Mouse (Mus musculus): ENCODE data around the gene Fam227b.

Gene Fam227b

DNA sequence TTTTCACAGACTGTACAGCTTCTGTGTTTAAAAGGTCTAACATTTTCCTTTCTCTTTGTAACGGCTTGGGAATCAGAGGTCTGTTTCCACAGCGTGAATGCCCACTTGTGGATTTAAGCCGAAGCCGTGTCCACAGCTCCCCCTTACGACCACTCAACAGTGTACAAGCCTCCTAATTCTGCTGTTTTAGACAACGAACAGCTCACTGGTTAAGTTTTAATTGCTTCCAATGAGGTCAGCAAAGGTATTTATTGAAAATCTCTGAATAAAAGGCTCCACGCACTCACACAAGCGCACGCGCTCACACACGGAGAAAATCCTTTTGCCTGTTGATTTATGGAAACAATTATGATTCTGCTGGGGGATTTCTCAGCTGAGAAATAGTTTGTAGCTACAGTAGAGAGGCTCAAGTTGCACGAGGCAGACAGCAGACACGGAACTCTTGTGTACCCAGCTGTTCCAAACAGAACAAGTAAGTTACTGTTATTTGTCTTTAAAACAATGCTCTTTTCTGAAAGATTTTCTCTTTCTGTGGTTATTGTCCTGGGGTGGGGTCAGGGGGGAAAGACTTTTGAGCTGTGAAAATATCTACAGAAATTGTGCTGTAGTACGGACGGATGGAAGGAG is 117.3 kb downstream of the Fam227b start, which contains the start of gene Fgf7:
TSS of gene Fgf7 (plus strand) at position 280 of the 627 bp plus-strand sequence.
- H3K27me3 ChIP-seq (ENCODE audit: insufficient read depth, low read length) = no peaks in the 10 kb centered on the region
- no peak within 1 kb of the TSS for H3K4me3 ChIP-seq (replicated peaks; ENCODE audit: low read length)
- TF ChIP-seq CTCF (conservative IDR thresholded peaks at IDR 0.05; ENCODE audit: low read length) (no peak), POU5F1 (IDR thresholded peaks at IDR 0.05; ENCODE audit: borderline replicate concordance, low read length) (no peak), NANOG (IDR thresholded peaks at IDR 0.05; ENCODE audit: borderline replicate concordance, low read length) (no peak)
- no peaks in the 10 kb centered on the region for H3K9me3 ChIP-seq (ENCODE audit: low read length)
- H3K36me3 ChIP-seq (ENCODE audit: insufficient read depth, low read length) = no peaks in the 10 kb centered on the region
- H3K4me1 ChIP-seq (replicated peaks; ENCODE audit: low read depth, low read length) = no peaks in the 10 kb centered on the region

DNA sequence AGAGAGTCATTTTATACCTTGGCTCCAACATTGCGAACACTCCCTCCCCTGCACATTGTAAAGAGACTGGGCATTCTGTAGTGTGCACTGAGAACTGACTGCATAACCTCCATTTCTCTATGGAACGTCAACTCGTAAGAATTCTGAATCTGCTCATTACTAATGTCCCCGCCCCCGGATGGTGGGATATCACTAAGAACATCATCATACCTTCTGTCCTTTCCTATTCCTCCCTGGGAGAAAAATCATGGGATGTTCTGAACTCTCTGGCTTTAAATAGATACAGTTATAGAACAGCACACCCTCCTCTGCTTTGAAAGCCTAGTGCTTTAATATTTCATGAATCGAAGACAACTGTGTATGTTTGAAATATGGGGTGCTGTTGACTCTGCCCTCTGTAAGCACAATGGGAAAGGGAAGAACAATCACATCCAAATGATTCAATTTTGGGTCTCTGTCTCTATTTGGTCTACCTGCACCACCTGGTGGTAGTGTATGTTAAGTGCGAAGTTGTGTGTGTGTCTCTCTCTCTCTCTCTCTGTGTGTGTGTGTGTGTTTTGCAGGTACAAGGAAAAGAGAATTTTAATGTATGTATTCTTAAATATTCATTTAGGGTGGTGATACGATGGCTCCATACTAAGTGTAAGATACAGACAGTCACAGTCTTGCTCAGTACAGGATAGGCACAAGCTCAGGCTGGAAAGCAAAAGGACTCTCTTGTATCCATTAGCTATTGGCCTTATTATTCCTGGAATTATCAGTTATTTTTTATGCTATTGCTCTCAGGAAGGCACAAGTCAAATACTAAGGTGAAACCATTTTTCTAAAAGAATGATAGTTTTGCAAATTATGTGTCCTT is 118.5 kb downstream of the Fam227b start:
- Histone ChIP-seq H3K9me3 (ENCODE audit: low read length) (no peaks in the 10 kb centered on the region), H3K4me1 (replicated peaks; ENCODE audit: low read depth, low read length) (no peaks in the 10 kb centered on the region), H3K27me3 (ENCODE audit: insufficient read depth, low read length) (no peaks in the 10 kb centered on the region), H3K4me3 (replicated peaks; ENCODE audit: low read length) (no peak overlapping the region), H3K36me3 (ENCODE audit: insufficient read depth, low read length) (no peaks in the 10 kb centered on the region)
- TF ChIP-seq CTCF (conservative IDR thresholded peaks at IDR 0.05; ENCODE audit: low read length) = no peak
- no peak for TF ChIP-seq POU5F1 (IDR thresholded peaks at IDR 0.05; ENCODE audit: borderline replicate concordance, low read length)
- TF ChIP-seq NANOG (IDR thresholded peaks at IDR 0.05; ENCODE audit: borderline replicate concordance, low read length) = no peak

- Histone ChIP-seq H3K9me3 (ENCODE audit: low read length) (no peaks in the 10 kb centered on the region), H3K4me3 (replicated peaks; ENCODE audit: low read length) (no peak overlapping the region), H3K36me3 (ENCODE audit: insufficient read depth, low read length) (no peaks in the 10 kb centered on the region), H3K4me1 (replicated peaks; ENCODE audit: low read depth, low read length) (no peaks in the 10 kb centered on the region), H3K27me3 (ENCODE audit: insufficient read depth, low read length) (no peaks in the 10 kb centered on the region)
- TF ChIP-seq CTCF (conservative IDR thresholded peaks at IDR 0.05; ENCODE audit: low read length) (no peak), POU5F1 (IDR thresholded peaks at IDR 0.05; ENCODE audit: borderline replicate concordance, low read length) (no peak), NANOG (IDR thresholded peaks at IDR 0.05; ENCODE audit: borderline replicate concordance, low read length) (no peak)
Measured at GRCm38 (mm10) chr2:126031186-126031900, 120.5 kb downstream of the Fam227b start.

DNA sequence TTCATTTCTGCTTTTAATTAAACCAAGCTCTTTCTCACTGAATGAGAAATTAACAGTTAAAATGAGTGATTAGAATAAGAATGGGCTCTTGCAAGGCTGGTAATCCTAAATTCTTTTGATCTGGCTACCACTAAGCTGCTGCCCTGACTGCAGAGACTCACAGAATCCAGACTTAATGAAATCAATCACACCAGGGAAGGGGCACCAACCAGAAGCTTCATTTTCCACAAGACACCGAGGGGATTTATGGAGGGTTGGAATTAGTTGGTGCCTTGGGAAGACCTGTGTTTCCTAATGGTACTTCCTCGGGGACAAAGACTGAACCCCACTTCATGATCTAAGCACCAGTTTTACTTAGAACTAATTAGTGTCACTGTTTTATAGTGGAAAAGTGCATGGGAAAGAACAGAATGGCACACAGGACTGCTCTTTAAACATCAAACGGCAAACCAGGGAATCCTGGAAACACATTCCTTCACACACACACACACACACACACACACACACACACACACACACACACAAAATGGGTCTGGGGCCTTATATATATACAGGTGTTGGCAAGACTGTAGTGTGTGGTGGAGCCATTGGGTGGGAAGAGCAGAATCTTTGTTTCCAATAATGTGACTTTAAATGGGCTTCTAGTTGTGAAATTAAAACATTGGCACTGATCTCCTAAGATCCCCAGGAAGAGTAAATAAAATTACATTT is 135.9 kb downstream of the Fam227b start:
- Histone ChIP-seq H3K4me3 (replicated peaks; ENCODE audit: low read length) (no peak overlapping the region), H3K9me3 (ENCODE audit: low read length) (peaks cover 12% of the 10 kb centered on the region), H3K36me3 (ENCODE audit: insufficient read depth, low read length) (no peaks in the 10 kb centered on the region), H3K27me3 (ENCODE audit: insufficient read depth, low read length) (no peaks in the 10 kb centered on the region), H3K4me1 (replicated peaks; ENCODE audit: low read depth, low read length) (no peaks in the 10 kb centered on the region)
- TF ChIP-seq POU5F1 (IDR thresholded peaks at IDR 0.05; ENCODE audit: borderline replicate concordance, low read length) (no peak), CTCF (conservative IDR thresholded peaks at IDR 0.05; ENCODE audit: low read length) (no peak), NANOG (IDR thresholded peaks at IDR 0.05; ENCODE audit: borderline replicate concordance, low read length) (no peak)

DNA sequence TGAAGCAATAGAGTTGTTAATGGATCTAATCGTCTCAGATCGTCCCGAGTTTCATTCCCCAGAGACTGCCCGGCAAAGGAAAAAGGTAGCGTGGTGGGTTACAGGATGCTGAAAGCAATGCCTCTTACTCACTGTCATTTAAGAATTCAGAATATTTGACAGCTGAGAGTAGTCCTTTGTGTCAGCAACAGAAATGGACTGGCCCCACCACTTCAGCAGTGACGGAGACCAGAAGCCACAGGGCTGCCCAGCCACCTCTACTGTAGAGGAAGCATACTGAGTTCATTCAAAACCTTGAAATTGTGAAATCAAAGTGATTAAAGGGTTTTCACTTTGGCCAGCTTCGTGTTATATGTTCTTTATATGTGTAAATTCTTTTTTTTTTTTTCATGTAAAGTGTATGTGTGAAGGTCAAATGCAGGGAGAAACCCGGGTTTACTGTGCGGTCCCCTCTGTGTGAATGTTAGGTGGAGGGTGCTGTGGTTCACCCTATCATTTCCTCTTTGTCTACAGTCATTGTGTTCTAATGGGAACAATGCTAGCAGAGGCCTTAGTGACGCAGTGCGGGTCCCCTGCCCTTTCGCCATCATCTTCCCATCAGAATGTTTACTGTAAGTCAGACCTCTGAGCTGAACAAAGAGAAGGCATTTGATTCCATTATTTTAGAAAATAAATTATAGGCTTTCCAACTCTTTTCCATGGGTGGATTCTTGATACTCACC is 136.7 kb downstream of the Fam227b start:
- no peak overlapping the region for H3K4me3 ChIP-seq (replicated peaks; ENCODE audit: low read length)
- no peaks in the 10 kb centered on the region for H3K4me1 ChIP-seq (replicated peaks; ENCODE audit: low read depth, low read length)
- peaks cover 12% of the 10 kb centered on the region for H3K9me3 ChIP-seq (ENCODE audit: low read length)
- TF ChIP-seq CTCF (conservative IDR thresholded peaks at IDR 0.05; ENCODE audit: low read length) (no peak), NANOG (IDR thresholded peaks at IDR 0.05; ENCODE audit: borderline replicate concordance, low read length) (no peak), POU5F1 (IDR thresholded peaks at IDR 0.05; ENCODE audit: borderline replicate concordance, low read length) (no peak)
- no peaks in the 10 kb centered on the region for H3K36me3 ChIP-seq (ENCODE audit: insufficient read depth, low read length)
- H3K27me3 ChIP-seq (ENCODE audit: insufficient read depth, low read length) = no peaks in the 10 kb centered on the region

DNA sequence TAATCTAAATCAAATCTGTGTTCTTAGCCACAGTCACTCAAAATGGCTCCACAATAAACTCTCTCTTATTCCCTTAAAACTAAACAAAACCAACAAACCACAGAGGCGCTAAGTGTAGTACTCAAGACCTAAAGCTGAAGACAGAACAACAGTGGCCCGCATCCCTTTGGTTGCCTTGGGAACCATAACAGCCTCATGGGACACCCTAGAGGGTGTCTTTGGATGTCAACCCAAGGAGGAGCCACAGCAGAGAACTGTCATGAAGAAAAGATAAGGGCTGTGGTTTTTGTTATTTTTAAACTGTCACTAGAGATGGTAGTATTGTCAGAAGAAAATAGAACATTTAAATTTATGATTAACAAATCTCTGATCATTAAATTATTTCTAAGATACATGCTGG is 145.1 kb downstream of the Fam227b start:
- TF ChIP-seq CTCF (conservative IDR thresholded peaks at IDR 0.05; ENCODE audit: low read length) = no peak
- TF ChIP-seq NANOG (IDR thresholded peaks at IDR 0.05; ENCODE audit: borderline replicate concordance, low read length) = no peak
- TF ChIP-seq POU5F1 (IDR thresholded peaks at IDR 0.05; ENCODE audit: borderline replicate concordance, low read length) = no peak
- no peaks in the 10 kb centered on the region for H3K27me3 ChIP-seq (ENCODE audit: insufficient read depth, low read length)

GRCm38 (mm10) chr2:126006088-126006487 is 145.7 kb downstream of the Fam227b start:
- no peaks in the 10 kb centered on the region for H3K36me3 ChIP-seq (ENCODE audit: insufficient read depth, low read length)

More for the DNA sequence above, 145.1 kb downstream of the Fam227b start:
- H3K36me3 ChIP-seq (ENCODE audit: insufficient read depth, low read length) = no peaks in the 10 kb centered on the region
- H3K4me3 ChIP-seq (replicated peaks; ENCODE audit: low read length) = no peak overlapping the region
- no peaks in the 10 kb centered on the region; the same call in 1 of the 2 replicates for H3K9me3 ChIP-seq (ENCODE audit: low read length)
- no peaks in the 10 kb centered on the region for H3K4me1 ChIP-seq (replicated peaks; ENCODE audit: low read depth, low read length)

More at GRCm38 (mm10) chr2:126006088-126006487, 145.7 kb downstream of the Fam227b start:
- H3K27me3 ChIP-seq (ENCODE audit: insufficient read depth, low read length) = no peaks in the 10 kb centered on the region
- no peaks in the 10 kb centered on the region for H3K4me1 ChIP-seq (replicated peaks; ENCODE audit: low read depth, low read length)
- H3K4me3 ChIP-seq (replicated peaks; ENCODE audit: low read length) = no peak overlapping the region
- TF ChIP-seq POU5F1 (IDR thresholded peaks at IDR 0.05; ENCODE audit: borderline replicate concordance, low read length) = no peak
- no peak for TF ChIP-seq CTCF (conservative IDR thresholded peaks at IDR 0.05; ENCODE audit: low read length)
- no peak for TF ChIP-seq NANOG (IDR thresholded peaks at IDR 0.05; ENCODE audit: borderline replicate concordance, low read length)
- H3K9me3 ChIP-seq (ENCODE audit: low read length) = no peaks in the 10 kb centered on the region
